Mouse (Mus musculus) right cerebral cortex, postnatal 25 days (tissue): Measurements from ENCODE around the gene Rpl3l.
"Not testable (repeated sequence)": the region's sequence is repeated elsewhere in the genome, so short reads cannot be mapped to it uniquely, and the experiment has no call there.

Source experiments
- DNase-seq: peaks from one replicate; pipeline ENCODE4 v3.0.0; 2022

The Rpl3l gene

GRCm38 (mm10) chr17:24727618-24728017, at the start of gene Rpl3l:
Rpl3l (plus strand) TSS chr17:24727820.
- no peak for DNase-seq

GRCm38 (mm10) chr17:24686514-24686913, 41.1 kb upstream of the Rpl3l start:
- DNase-seq = no peak

- no peak for DNase-seq
These were observed 40.4 kb upstream of the Rpl3l start for GRCm38 (mm10) chr17:24687146-24687595.

- DNase-seq = no peak
These were observed 40.0 kb upstream of the Rpl3l start for GRCm38 (mm10) chr17:24687599-24687998.

- DNase-seq = peak; percentile 63
These were observed 38.2 kb upstream of the Rpl3l start, which contains the start of gene Syngr3 for GRCm38 (mm10) chr17:24689251-24690081. Syngr3 (minus strand) TSS chr17:24689955.

- no peak for DNase-seq
These were observed 35.2 kb upstream of the Rpl3l start for GRCm38 (mm10) chr17:24692385-24692784.

GRCm38 (mm10) chr17:24695326-24696010, 32.2 kb upstream of the Rpl3l start:
- no peak for DNase-seq

- peak; percentile 87 for DNase-seq
These were observed 31.5 kb upstream of the Rpl3l start, which contains the start of the genes Gfer and Noxo1 for GRCm38 (mm10) chr17:24696011-24696697. Gfer (minus strand) TSS chr17:24696156. Noxo1 (plus strand) TSS chr17:24696234.

- DNase-seq = no peak
These were observed 29.6 kb upstream of the Rpl3l start for GRCm38 (mm10) chr17:24697985-24698384.

- no peak for DNase-seq
These were observed 28.9 kb upstream of the Rpl3l start for GRCm38 (mm10) chr17:24698715-24699114.

- no peak for DNase-seq
These were observed 28.1 kb upstream of the Rpl3l start for GRCm38 (mm10) chr17:24699473-24699872.

- DNase-seq = no peak
These were observed 26.4 kb upstream of the Rpl3l start for GRCm38 (mm10) chr17:24701251-24701650.

- DNase-seq = no peak
These were observed 21.8 kb upstream of the Rpl3l start for GRCm38 (mm10) chr17:24705821-24706220.

- DNase-seq = peak; percentile 96
These were observed 20.4 kb upstream of the Rpl3l start, which contains the start of gene Tbl3 for GRCm38 (mm10) chr17:24706982-24707800. Tbl3 (minus strand) TSS chr17:24707660.

- no peak for DNase-seq
These were observed 19.7 kb upstream of the Rpl3l start for GRCm38 (mm10) chr17:24707801-24708425.

- no peak for DNase-seq
These were observed 19.0 kb upstream of the Rpl3l start for GRCm38 (mm10) chr17:24708646-24709045.

- no peak for DNase-seq
These were observed 12.1 kb upstream of the Rpl3l start for GRCm38 (mm10) chr17:24715556-24715955.

- DNase-seq = no peak
These were observed 11.4 kb upstream of the Rpl3l start for GRCm38 (mm10) chr17:24716166-24716682.

GRCm38 (mm10) chr17:24717943-24718342, 9.7 kb upstream of the Rpl3l start, which contains the start of the genes Rnf151 and Rps2:
Rnf151 (minus strand) TSS chr17:24718063.
Rps2 (plus strand) TSS chr17:24718116.
- no peak for DNase-seq

- DNase-seq = not testable (repeated sequence)
These were observed 8.7 kb upstream of the Rpl3l start for GRCm38 (mm10) chr17:24718938-24719337.

- peak; percentile 98 for DNase-seq
These were observed 8.0 kb upstream of the Rpl3l start for GRCm38 (mm10) chr17:24719494-24720222.
